Mouse (Mus musculus) left cerebral cortex, adult 2 months (tissue): ENCODE measurements around the gene Col19a1. TPM values are rescaled to one million over a fixed set of nuclear protein-coding genes. Genes with fewer than 3 reads are reported as not detected.

Experiments used
- DNase-seq, 2 experiments: peaks; one replicate each; pipeline ENCODE4 v3.0.0; 2021 to 2022; ENCODE audit warnings: low spot score in 2 of 2, mixed read lengths in 1 of 2; ENCODE audit errors: extremely low spot score in 1 of 2
- H3K27ac ChIP-seq: fragments of 200-600 bp; 2 replicates; pipeline ENCODE4 v1.8.1; 2022
- H3K4me3 ChIP-seq: fragments of 200-600 bp; 2 replicates; pipeline ENCODE4 v1.8.1; 2022
- CTCF ChIP-seq: fragments of 200-600 bp; IDR thresholded peaks from 2 replicates; pipeline ENCODE4 v1.8.1; 2022; ENCODE audit warnings: antibody characterized with exemption, mild to moderate bottlenecking, moderate library complexity
- intact Hi-C: fragments of 180-260 bp; cut with DNase I; formaldehyde crosslinking; loops from one replicate; pipeline ENCODE4 v1.15.1; 2025
- total RNA-seq, 2 experiments: library from RNA; stranded (reverse); gene quantifications; 2 replicates each; pipeline ENCODE4 v1.2.3; 2021

The Col19a1 gene
- total RNA-seq, 2 experiments from 2014 or later = 30.0 to 30.1 TPM

DNA sequence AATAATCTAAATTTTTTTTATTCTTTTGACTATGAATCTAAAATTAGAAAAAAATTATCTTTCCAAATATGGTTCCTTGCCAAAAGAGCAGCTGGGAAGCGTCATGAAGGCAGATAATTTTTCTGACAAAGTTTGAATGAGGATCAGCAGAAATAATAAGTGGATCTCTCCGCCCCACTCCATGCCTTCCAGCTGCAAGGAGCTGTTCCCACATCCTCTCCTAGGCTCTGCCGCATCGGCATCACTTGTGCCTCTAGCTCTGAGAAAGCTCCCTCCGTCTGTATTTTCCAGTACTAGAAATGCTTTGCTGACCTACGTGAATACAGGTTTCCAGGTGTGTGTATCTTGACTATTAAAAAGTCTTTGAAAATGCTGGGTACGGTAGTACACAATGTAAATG lies 135.1 kb downstream of the Col19a1 start:
- H3K27ac ChIP-seq = no peak overlapping the region
- DNase-seq = no peak
- no peak overlapping the region for H3K4me3 ChIP-seq
- intact Hi-C loops = no loop called here
- no peak for TF ChIP-seq CTCF

DNA sequence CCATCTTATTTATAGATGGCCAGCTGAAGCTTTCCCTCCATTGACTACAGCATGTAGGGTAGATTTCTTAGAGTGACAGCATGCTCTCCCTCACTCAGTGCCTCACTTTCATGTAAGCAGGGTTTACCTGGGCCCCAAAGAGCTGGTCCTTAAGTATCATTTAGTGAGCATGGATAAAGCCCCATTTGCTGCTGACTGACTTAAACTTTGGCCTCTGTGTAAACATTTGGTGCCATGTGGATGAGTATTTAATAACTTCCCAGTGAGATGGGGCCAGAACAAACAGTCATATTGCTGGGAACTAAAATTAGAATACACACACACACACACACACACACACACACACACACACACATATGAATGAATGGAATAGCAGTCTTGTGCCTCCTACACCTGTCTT lies 149.8 kb downstream of the Col19a1 start:
- intact Hi-C loops = no loop called here
- no peak overlapping the region for H3K27ac ChIP-seq
- TF ChIP-seq CTCF = no peak

DNA sequence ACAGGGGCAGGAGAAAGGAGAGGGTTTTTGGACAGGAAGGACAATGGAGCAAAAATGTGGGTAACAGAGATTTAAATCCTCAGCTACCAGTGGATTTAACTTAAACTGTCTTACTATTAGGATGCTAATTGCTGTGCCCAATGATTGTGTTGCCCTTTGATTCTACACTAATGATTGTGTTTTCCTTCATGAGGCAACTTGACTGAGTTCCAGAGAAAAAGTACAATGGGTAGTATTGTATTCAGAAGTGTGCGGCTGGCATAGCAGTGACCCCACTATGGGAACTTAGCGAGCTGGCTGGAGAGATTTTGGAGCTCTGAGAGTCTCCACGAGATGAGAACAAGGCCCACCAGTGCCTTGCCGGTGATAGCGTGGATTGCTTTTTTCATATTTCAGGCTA lies 159.0 kb downstream of the Col19a1 start:
- H3K27ac ChIP-seq = no peak overlapping the region
- intact Hi-C loops = no loop called here
- H3K4me3 ChIP-seq = no peak overlapping the region
- TF ChIP-seq CTCF = no peak
- no peak for DNase-seq

More for the DNA sequence above, 149.8 kb downstream of the Col19a1 start:
- DNase-seq = no peak
- no peak overlapping the region for H3K4me3 ChIP-seq

DNA sequence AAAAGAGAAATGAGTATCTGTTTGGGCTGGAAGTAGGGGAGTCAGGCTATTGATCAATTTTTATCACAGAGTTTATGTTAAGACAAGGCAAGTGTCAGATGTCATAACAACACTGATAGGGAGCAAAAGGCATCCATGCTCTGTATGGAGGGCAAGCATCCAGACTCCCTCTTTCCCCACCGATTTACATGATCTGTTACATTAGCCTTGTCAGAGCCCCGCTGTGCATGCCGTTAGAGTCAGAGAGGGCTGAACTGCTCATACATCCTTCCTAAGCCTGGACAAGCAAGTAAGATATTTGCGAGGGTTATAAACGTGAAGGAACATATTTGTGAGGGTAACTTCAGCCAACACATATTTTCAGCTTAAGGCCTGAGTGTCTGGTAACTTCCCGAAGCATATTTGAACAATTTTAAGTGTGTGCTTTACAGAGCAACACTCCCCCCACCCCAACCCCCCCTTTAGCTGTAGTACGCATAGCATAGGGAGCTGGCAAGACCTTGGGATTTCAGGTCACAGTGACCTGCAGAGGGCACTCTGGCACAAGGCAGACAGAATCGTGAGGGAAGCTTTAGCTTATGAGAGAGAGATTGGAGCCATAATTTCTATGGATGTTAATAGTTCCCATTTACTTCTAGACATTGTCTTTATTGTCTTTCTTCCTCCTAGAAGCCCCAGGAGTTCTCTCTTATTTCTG lies 209.0 kb downstream of the Col19a1 start:
- intact Hi-C loops = loop anchor here (1.0 to 2.0 kb wide), 2 partner anchors 208 to 255 kb away; no protein-coding TSS in a partner anchor
- no peak overlapping the region for H3K4me3 ChIP-seq
- peak; percentile 56 for TF ChIP-seq CTCF
- no peak overlapping the region for H3K27ac ChIP-seq
- DNase-seq = peak; percentile 45 to 53

DNA sequence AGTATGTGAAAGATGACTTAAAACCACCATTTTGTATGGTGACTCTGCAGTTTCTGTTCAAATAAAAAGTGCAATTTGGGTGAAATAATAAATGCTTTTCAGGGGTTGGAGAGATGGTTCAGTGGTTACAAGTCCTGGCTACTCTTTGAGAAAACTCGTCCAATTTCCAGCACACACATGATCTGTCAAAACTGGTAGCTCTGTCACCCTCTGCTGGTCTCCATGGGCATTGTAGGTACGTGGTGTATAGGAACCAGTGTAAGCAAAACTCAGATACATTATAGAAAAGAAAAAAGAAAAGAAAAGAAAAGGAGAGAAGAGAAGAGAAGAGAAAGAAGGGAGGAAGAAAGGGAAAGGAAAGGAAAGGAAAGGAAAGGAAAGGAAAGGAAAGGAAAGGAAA lies 212.4 kb downstream of the Col19a1 start:
- DNase-seq = no peak
- intact Hi-C loops = no loop called here
- TF ChIP-seq CTCF = peak; percentile 44
- no peak overlapping the region for H3K4me3 ChIP-seq
- H3K27ac ChIP-seq = no peak overlapping the region

DNA sequence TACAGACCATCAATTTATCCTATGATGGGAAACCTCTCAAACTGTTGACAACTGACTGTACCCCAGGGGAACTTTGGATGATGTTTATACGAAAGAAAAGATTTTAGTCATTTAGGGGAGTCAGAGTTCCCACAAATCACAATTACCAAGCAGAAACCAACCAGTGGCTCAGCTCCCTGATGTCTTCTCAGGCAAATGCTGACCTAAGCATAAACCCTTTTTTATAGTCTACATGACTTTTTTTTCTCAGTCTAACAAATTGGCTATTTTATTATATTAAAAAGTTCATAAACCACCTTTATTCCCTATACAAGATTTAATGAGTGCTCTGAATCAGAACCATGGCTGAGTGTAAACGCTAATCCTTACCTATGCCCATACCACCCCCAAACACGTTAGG lies 213.6 kb downstream of the Col19a1 start:
- H3K27ac ChIP-seq = no peak overlapping the region
- TF ChIP-seq CTCF = no peak
- no peak for DNase-seq
- intact Hi-C loops = no loop called here
- no peak overlapping the region for H3K4me3 ChIP-seq

DNA sequence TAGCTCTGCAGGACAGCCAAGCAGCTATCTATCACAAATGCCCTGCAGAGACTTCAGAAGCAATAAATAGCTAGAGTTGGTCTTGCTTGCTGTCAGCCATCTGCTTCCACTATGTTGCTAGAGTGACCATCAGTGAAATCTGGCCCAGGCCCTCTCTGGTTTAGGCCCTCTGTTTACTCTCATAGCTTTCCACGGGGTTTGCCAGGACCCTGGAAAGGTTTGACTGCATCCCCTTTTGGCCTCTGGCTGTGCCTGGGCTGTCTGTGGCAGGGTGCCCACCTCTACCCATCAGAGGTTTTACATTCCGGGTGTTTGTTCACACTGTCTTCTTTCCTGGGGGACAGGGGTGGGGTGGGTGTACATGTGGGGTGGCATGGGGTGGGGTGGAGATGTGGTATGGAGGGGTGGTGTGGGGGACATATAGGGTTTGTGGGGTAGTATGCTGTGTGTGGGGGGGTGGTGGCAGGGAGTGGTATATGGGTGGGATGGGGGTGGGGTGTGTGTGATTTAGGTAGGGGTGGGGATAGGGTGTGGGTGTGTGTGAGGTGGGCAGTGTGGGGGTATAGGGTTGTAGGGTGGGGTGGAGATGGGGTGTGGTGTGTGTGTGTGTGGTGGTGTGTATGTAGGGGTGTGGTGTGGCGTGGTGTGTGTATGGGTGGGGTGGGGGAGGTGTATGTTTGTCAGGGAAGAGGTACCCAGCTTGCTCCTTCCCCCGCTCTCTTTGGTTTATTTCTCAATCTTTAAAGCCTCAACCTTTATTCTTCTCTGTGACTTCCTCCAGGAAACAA lies 214.6 kb downstream of the Col19a1 start:
- H3K27ac ChIP-seq = no peak overlapping the region
- H3K4me3 ChIP-seq = no peak overlapping the region
- intact Hi-C loops = no loop called here
- TF ChIP-seq CTCF = no peak
- no peak for DNase-seq

DNA sequence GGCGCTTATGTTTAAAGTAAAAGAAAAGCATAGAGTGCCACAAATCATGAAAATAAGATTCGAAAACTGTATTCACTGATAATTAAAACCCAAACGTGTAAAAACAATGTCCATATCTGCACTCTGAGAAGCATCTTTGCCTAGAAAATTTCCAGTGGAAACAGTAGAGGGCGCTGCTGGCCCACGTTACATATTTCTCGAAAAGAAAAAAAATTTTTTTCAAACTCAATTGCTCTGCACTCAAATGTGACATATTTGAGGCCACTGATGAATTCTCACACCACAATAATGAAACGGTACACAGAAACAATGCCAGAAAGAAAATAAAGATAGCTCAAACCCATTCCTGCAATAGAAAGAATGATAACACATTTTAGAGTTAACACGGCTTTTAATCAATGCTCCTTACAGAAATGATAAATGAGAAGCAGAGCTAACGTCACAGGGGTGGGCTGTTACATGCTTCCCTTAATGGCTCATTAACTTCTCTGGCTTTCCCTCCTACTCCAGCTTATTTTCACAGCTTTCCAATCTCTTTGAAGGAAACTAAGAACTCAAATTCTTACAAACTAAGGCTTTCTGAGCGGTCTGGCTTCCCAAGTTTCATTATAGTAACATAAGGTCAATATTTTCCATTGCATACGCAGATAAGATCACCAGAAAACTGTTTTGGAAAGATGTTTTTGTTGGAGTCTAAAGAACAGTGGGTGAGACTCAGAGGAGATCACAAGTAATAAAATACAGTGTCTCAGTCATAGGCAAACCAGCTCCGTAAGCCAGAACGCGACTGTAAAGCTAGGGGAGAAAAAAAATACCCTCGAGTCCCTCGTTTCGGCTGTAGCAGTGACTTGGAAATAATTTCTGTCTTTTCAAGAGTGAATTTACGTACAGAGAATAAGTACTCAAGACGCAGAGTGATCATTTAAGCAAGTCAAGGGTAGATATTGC lies 219.4 kb downstream of the Col19a1 start:
- peak; percentile 43 to 61 for DNase-seq
- Histone ChIP-seq H3K27ac (no peak overlapping the region), H3K4me3 (peak overlapping the region; percentile 29)
- TF ChIP-seq CTCF = peak; percentile 81
- intact Hi-C loops = loop anchor here (5.0 to 10.0 kb wide), 2 partner anchors 344 to 1457 kb away; partner anchors contain the start of gene Adgrb3

DNA sequence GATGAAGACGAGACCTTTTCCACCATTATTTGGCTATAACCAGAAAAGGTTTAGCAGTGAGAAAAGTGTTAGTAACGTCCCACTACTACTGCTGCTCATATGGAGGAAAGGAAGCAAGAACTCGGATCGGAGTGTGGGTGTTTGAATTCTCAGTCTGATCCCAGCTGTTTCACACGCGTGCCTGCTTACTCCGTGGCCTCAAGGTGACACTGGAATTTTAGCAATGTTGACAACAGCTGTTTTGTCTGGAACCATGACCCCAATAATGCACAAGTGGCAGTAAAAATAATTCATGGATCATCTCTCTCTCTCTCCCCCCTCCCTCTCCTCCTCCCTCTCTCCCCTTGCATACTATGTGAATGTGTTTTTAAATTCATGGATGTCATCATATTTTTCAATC lies 222.5 kb downstream of the Col19a1 start:
- TF ChIP-seq CTCF = no peak
- Histone ChIP-seq H3K27ac (no peak overlapping the region), H3K4me3 (no peak overlapping the region)
- DNase-seq = no peak
- intact Hi-C loops = loop anchor here (5.0 to 10.0 kb wide), 2 partner anchors 348 to 1460 kb away; partner anchors contain the start of gene Adgrb3

DNA sequence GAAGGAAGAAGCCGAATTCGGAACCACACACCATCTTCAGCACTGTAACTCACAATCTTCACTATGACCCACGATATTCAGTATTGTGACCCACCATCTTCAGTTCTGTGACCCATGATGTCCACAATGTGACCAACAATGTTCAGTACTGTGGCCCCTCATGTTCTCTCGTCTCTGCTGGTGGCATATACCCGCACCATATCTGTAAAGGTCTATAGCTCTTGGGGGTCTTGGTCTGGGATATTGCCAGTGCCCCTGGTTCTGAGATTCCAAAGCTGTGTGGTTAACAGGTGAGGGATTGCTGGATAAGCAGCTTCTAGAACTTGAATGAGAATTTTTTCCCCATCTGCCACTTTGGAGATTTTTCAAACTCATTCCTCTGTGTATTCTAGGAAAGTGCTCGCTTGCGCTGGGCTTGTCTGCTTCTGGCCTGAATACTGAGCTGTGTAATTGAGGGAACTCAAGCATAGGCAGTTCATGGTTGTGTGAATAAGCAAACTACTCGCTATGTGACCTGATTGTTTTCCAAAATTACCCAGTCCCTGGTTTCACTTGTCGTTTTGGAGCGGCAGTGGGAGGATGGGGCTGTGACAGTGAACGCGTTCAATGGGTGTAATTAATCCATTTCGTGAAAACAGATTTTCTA lies 225.2 kb downstream of the Col19a1 start:
- H3K4me3 ChIP-seq = no peak overlapping the region
- intact Hi-C loops = loop anchor here (10.0 kb wide), 1 partner anchor 1463 kb away; the partner anchor contains the start of gene Adgrb3
- no peak for DNase-seq
- no peak for TF ChIP-seq CTCF
- H3K27ac ChIP-seq = no peak overlapping the region
